Mouse (Mus musculus) ZHBTc4 (cell line): ENCODE measurements around the gene Gata1.

Experiments used
- DNase-seq: peaks from one replicate; pipeline ENCODE4 v3.0.0-alpha.2; 2011; ENCODE audit warnings: low read depth, low spot score

Gene Gata1

DNA sequence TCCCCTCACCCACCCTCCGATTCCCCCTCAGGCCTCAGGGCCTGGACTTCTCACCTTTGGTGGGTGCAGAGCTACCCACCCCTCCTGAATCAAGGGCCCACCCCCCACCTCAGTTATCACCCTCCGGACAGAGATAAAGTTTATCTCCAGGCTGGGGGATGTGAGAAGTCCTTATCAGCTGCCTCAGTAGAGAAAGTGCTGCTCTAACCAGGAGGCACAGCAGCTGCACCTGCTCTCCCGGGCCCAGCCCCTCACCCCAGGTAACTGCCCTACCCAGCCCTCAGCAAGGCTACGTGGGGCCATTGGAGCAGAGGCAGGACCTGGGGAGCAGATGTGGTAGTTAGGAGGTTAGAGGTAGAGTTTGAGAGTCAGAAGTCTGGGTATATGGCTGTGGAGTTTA is 11.7 kb downstream of the Gata1 start:
- no peak for DNase-seq

DNA sequence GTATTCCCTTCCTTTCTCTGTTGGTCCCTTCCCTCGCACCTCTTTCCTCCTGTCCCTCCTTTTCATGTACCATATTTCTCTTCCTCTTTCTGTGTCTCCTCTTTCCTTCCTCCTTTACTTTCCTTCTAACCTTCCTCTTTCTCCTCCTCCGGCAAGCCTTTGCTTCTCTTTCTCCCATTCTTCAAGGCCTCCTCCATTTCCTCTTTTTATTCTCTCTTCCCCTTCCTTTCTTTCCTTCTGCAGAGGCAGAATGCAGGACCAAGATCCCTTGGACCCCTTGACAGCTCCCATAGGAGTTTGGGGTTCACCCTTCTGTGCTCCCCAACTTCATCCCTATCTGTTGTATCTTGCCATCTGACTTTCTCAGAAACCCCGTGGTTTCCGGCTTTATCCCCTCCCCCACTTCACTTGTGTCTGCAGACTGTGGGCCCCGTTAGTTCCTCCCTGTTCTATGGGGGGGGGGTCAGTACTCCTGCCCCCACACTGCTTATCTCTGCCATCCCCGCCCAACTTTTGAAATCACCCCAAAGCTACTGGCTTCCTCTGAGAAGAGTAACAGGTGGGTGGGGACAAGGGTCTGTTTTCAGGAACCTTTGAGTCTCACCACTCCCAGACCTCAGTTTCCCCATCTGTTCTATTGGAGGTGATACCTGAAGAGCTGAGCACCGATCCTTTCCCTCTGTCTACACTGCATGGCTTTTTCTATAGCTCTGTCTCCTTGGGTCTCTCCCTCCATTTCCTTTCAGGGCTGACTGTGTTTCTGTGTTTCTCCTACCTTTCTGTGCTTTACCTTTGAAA is 13.8 kb downstream of the Gata1 start:
- DNase-seq = no peak

DNA sequence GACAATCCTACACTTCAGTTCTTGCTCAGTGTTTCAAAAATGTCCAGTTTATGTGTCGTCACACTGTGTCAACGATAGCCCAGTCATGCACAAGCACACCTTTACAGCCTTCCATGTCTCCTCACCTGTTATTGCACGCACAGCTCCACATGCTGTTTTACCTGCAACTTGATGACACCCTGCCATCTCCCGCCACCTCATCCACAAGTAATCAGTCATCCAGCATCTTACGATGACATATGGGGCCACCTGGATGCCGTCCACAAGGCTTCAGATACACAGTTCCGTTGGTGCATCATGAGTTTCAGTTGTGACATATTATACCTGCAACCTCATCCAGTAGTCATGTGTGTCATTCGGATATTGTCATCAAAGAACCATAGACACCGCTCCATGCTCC is 19.0 kb downstream of the Gata1 start:
- no peak for DNase-seq

DNA sequence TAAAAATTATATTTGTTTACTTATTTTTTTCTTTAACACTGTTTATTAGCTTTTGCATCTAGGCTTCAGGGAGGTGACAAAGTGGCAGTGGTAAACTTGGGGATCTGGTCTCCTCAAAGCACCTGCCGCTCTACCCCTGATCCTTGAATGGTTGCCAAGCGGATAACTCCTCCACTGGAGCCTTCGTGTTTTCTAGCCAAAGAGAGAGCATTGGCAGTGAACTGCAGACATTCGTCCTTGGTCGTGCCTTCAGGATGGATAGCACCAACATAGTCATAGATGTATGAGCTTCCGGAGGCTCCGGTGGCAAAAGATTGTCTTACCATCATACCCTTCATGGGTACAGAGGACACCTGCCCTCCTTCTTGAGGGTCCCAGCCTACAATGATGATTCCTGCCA is 27.8 kb downstream of the Gata1 start:
- DNase-seq = no peak

DNA sequence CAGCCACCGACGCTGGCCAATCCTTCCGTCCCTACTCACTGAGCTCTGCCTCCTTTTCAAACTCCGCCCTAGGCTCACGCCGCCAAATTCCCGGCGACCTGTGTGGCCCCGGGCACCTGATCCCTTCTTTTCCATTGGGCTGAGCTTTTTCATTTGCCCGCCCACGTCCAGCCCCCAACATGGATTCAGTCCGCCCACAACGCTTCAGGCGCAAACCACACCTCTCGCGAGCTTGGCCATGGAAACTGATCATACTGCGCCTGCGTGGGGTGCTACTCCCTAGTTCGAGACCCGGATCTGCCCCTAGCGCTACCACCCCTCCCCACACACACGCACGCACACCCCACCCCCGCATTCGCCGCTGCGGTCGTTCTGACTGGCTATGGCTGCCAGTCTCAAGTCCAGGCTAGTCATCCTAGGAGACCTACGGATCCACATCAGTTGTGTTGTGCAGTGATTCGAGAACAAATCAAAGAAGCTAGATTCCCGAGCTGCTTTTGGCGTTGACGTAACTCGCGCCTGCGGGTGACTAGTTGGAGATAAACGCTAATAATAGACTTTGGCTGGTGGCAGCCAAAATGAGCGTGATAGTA is 29.9 kb downstream of the Gata1 start:
- DNase-seq = peak; percentile 98

DNA sequence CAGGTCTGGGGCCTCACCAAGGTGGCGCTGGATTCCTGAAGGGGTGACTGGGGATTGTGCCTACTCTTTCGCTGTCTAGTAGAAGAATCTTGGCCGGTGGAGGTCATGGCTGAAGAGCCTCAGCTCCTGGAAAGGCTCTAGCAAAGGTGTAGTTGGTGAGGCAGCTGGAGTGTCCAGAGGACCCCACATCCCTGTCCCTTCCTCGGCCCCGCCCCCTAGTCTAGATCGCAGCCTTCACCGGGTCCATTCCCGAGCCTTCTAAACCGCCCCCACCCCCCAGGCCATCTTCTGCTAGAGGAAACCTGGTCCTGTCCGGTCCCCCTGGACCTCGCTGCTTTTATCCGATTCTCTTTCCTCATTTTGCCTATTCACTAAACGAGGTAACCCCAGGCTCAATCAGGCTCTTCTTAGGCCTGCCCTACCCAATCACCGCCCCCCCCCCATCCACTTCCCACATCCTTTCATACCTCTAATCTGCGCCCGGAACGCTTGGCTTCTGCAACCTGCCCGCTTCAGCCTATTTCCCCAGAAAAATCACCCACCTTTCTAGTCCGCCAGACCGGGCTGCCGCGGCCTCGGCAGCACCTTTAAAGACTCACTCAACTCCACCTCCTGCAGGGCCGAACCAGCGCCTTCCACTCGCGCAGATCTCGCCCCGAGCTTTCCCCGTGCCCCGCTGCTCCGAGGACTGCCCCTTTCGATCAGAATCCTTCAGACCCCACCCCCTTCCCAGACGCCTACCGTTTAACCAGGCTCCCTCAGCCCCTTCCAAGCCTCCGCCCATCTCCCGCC is 30.6 kb downstream of the Gata1 start, which contains the start of gene Hdac6:
TSS of gene Hdac6 (minus strand) at position 782 of the 792 bp plus-strand sequence.
- DNase-seq = no peak

GRCm38 (mm10) chrX:7945618-7946017 is 32.3 kb downstream of the Gata1 start:
- no peak for DNase-seq

DNA sequence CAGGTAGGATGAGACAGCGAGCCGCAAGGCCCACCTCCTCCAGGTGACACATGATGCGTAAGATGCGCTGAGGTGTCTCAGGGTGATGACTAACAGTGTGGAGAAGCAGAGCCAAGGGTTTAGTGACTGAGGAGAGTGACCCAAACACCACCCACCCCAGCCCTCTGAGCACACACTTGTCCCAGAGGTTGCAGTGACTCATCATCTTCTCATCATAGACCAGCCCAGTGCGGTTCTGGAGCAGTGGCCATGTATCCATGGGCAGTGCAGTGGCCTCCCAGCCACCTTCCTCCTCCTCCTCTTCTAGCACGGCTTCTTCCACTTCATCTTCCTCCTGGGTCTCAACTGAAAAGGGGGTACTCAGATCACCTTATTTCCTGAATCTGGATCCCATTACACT is 40.2 kb downstream of the Gata1 start:
- DNase-seq = no peak

DNA sequence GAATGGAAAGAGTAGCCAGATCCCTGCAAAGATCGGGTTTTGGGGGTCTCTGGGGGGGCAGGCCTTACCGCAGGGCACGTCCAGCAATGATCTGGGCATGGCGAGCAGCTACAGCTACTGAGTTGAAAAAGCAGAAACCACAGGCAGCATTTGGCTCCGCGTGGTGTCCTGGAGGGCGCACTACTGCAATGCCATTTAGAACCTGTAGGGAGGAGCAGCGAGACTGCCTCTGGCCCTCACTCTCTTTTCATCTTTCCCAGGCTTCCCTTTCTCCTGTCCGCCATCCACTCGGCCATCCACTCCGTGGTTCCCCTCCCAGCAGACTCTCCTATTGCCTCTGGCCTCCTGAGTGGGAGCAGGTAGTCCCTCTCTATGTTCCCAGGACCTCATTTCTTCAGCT is 41.0 kb downstream of the Gata1 start:
- peak; percentile 61 for DNase-seq

GRCm38 (mm10) chrX:7928270-7928790 is 49.5 kb downstream of the Gata1 start, which contains the start of gene Eras:
Gene Eras, minus strand, starts transcription at chrX:7928607.
- peak; percentile 72 for DNase-seq

- peak; percentile 74 for DNase-seq
These were observed 50.8 kb downstream of the Gata1 start for GRCm38 (mm10) chrX:7927116-7927515.

GRCm38 (mm10) chrX:7926266-7926665 is 51.6 kb downstream of the Gata1 start:
- DNase-seq = peak; percentile 62

DNA sequence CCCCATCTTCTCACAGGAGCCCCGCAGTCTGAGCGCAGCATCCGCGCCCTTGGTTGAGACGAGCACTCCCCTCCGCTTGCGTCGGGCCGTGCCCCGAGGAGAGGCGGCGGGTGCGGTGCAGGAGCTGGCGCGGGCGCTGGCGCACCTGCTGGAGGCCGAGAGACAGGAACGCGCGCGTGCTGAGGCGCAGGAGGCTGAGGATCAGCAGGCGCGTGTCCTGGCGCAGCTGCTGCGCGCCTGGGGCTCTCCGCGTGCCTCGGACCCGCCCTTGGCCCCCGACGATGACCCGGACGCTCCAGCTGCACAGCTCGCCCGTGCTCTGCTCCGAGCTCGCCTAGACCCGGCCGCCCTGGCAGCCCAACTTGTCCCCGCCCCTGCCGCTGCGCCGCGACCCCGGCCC is 55.8 kb downstream of the Gata1 start:
- peak; percentile 62 for DNase-seq

DNA sequence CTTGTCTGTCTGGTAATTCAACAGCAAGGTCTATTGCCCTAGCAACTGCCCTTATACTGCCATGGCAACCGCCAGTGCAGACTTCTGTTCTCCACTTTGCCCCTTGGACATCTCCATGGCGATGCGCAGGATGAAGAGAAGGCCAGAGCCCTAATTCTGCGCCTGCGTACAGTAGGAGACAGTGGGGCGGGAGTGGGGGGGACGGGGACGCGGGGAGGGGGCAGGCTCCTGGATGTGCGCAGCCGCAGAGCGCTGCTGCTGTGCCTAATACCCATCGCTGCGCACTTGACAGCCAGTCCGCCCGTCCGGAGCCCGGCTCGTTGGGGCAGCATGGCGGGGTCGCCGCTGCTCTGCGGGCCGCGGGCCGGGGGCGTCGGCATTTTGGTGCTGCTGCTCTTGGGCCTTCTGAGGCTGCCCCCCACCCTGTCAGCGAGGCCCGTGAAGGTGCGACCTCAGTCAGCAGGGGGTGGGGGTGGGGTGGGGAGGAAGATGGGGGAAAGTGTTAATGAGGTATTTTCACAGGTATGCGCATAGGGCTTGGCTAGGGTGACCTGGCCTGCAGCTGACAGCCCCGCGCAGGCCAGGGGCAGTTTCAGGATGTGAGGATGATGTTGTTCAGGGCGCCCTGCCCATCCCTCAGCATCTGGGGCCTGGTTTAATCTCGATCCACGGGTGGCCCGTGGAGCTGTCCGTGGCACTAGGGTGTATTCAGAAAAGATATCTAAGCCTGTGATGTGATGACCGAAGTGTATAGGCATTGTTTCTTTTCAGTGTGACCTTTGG is 58.1 kb downstream of the Gata1 start, which contains the start of gene Pcsk1n:
TSS of gene Pcsk1n (plus strand) at position 222 of the 783 bp plus-strand sequence.
- peak; percentile 65 for DNase-seq

DNA sequence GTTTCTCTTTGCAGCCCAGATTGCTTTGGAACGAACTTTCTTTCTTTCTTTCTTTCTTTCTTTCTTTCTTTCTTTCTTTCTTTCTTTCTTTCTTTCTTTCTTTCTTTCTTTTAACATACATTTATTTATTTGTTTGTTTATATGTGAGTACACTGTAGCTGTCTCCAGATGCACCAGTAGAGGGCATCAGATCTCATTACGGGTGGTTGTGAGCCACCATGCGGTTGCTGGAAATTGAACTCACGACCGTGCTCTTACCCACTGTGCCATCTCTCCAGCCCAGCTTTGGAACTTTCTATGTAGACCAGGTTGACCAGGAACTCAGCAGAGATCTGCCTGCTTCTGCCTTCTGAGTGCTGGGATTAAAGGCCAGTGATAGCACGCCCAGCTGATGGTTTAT is 59.9 kb downstream of the Gata1 start:
- peak; percentile 43 for DNase-seq

- DNase-seq = peak; percentile 26
These were observed 62.2 kb downstream of the Gata1 start for GRCm38 (mm10) chrX:7915669-7916068.

DNA sequence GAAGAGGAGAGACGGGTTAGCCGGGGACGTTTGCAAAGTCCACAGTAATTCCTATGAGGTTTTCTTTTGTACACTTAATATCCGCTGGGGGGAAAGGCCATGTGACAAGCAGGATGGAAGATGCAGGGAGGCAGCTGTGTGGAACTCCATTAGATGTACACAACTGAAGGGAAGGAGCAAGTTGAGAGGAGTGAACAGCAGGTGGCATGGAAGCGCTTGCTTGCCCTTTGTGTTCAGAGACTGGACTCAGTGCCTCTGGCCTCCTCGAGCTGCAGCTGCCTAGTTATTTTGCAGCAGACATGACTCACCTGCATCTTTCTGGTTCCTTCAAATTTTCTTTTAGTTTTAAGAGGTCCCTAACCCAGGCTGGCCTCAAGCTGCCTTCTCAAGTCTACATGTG is 67.4 kb downstream of the Gata1 start:
- peak; percentile 16 for DNase-seq
